Mouse (Mus musculus): ENCODE results near the gene Rpa2.

Rpa2 gene

GRCm38 (mm10) chr4:132805146-132805545 lies 37.0 kb downstream of the Rpa2 start:
- DNase-seq: no peak

DNA sequence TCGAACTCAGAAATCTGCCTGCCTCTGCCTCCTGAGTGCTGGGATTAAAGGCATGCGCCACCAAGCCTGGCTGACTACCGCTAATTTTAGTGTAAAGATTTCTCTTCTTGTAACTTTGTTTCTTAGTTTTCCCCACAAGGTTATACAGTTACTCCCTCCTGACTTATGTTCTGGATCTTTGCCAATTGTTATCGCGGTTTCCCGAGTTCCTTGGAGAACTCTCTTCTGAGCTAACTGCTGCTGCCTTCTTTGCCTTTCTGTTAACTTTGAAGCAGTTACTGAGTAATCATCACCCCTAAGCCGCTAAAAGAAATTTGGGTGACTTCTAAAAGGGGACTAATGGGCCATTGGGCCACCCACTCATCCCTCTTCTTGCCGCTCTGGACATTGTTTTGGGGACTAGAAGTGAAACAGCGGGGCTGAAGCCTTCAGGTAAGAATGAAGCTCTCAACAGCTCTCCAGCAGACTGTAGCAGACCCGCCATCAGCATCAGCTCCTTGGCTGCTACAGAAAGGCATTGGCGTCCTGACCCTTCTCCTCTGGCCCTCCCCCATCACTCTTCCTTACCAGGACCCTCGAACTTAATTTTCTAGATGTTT lies 37.6 kb downstream of the Rpa2 start:
- DNase-seq: no peak

DNA sequence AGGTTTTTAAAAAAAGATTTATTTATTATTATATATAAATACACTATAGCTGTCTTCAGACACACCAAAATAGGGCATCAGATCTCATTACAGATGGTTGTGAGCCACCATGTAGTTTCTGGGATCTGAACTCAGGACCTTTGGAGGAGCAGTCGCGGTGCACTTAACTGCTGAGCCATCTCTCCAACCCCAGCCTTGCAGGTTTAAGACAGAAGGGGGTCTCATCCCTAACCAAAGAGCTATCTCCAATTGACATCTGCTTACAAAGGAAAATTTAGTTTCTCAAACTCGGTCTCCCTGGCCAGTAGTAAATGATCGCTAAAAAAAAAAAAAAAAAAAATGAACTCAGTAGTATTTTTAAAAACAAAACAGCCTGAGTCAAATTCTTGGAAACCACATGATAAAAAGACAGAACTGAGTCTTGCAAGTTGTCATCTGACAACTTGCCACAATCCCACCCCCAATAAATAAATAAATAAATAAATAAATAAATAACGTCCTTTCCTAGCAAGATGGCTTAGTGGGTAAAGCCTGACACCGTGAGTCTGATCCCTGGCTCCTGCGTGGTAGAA lies 38.6 kb downstream of the Rpa2 start:
- DNase-seq: no peak

GRCm38 (mm10) chr4:132807771-132808641 lies 39.9 kb downstream of the Rpa2 start:
- DNase-seq: no peak

- no peak for DNase-seq
These were observed 41.5 kb downstream of the Rpa2 start for GRCm38 (mm10) chr4:132809621-132810020.

DNA sequence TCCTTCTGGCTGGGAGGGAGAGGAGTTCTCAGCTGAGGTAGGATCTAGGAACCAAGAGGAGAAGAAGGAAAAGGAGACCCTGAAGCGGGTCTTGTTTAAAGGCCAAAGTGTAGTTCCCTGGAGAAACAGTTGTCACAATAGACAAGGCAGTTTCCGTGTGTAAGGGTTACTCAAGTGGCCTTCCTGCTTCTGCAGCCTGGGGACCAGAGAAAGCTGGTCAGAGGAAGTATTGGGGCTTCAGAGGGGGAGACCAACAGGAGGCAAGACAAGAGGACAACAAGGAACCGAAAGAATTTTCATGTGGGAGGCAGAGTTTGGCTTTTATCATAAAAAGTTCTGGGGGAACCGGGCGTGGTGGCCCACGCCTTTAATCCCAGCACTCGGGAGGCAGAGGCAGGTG lies 48.3 kb downstream of the Rpa2 start:
- DNase-seq: no peak

- DNase-seq: no peak
These were observed 48.7 kb downstream of the Rpa2 start for GRCm38 (mm10) chr4:132816855-132817254.

DNA sequence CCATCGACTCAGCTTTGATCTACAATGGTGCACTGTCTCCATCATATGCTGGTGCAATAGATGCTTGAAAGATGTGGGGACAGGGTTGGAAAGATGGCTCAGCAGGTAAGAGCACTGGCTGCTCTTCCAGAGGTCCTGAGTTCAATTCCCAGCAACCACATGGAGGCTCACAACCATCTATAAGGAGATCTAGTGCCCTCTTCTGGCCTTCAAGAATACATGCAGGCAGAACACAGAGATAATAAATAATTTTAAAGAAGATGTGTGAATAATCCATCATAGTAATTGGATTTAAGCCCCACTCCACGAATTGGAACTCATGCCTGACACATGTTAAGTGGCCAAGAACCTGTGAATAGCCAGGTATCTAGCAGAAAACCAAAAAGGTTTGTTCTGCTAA lies 50.3 kb downstream of the Rpa2 start:
- DNase-seq: no peak

DNA sequence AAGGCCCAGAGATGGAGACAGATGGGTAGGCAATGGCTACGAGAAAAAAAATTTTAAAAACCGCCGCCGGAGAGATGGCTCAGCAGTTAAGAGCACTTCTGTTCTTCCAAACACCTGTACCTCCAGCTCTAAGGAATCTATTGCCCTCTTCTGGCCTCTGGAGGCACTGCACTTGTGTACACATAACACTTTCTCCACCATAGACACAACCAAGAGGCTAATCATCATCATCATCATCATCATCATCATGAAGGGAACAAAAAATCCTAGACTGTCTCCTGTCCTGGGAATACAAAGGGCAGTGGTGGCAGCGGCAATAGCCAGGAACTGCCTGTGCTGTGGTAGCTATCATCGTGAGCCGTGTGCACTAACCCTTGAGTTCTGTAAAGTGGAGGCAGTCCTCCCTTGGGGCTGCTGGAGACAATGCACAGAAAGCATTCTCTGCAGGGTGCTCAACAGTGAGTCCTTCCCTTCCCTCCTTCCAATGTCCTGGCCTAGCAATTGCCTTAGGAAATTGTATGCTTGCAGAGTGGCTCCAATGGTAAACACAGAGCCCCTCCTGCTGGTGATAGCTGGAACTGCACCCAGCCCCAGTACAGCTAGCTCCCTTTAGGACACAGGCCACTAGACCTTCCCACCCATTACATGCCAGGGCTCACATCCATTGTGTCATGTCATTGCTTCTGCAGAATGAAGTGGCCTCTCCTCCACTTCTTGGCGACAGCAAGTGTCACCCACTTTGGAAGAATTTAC lies 55.7 kb downstream of the Rpa2 start:
- DNase-seq: peak; percentile 33
